Mouse (Mus musculus): ENCODE data around the gene Morn4. TPM values are rescaled to one million over a fixed set of nuclear protein-coding genes. Genes with fewer than 3 reads are reported as not detected.

Morn4 gene
- polyA plus RNA-seq, 1 experiment from 2014 or later: 42.8 TPM

DNA sequence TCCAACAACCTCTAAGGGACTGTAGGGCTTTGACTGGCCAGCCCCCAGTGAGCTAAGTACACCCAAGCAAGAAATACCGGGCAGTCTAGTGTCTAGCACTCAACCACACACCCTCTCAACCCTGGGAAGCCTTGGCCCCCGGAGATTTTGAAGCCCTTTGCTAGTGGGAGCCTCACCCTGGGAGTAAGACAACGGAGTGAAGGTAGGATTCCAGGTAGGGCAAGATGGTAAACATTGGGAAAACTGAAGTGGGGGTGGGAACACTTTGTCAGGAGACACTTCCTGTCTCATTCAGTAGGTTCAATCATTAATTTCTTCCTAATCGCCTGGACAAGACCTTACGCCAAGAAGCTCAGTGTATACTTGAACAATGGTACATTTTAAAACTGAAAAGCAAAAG lies 40.9 kb upstream of the Morn4 start:
- H3K9ac ChIP-seq (replicated peaks; ENCODE audit: low read length): no peak overlapping the region
- H3K4me2 ChIP-seq (ENCODE audit: low read depth, low read length): no peak overlapping the region
- H3K9me3 ChIP-seq (replicated peaks; ENCODE audit: control insufficient read depth, low read length): no peaks in the 10 kb centered on the region
- no peak overlapping the region for H3K27ac ChIP-seq (replicated peaks; ENCODE audit: low read depth, low read length)
- no peak overlapping the region for H3K4me3 ChIP-seq (ENCODE audit: low read depth, low read length)
- 85% methylated on average over 5 of the region's 5 CpGs for WGBS
- ATAC-seq (replicated peaks; ENCODE audit: insufficient number of reproducible peaks, low FRiP score, low TSS enrichment, low read depth) (no peak), DNase-seq (ENCODE audit: low spot score) (no peak)
- no peaks in the 10 kb centered on the region for H3K27me3 ChIP-seq (ENCODE audit: control insufficient read depth, insufficient read depth, low read length)
- H3K36me3 ChIP-seq (replicated peaks; ENCODE audit: control insufficient read depth, insufficient read depth, low read depth, low read length): peaks cover 3% of the 10 kb centered on the region
- H3K4me1 ChIP-seq (ENCODE audit: control insufficient read depth, insufficient read depth, low read length): peaks cover 4% of the 10 kb centered on the region

- H3K4me2 ChIP-seq (ENCODE audit: low read depth, low read length): no peak overlapping the region
- ATAC-seq (replicated peaks; ENCODE audit: insufficient number of reproducible peaks, low FRiP score, low TSS enrichment, low read depth): no peak
- H3K4me3 ChIP-seq (ENCODE audit: low read depth, low read length): no peak overlapping the region
- WGBS: 83% methylated on average over 6 of the region's 6 CpGs
- no peaks in the 10 kb centered on the region for H3K27me3 ChIP-seq (ENCODE audit: control insufficient read depth, insufficient read depth, low read length)
- no peaks in the 10 kb centered on the region for H3K9me3 ChIP-seq (replicated peaks; ENCODE audit: control insufficient read depth, low read length)
- no peak overlapping the region for H3K27ac ChIP-seq (replicated peaks; ENCODE audit: low read depth, low read length)
- peaks cover 4% of the 10 kb centered on the region for H3K4me1 ChIP-seq (ENCODE audit: control insufficient read depth, insufficient read depth, low read length)
- DNase-seq (ENCODE audit: low spot score): no peak
- peaks cover 7% of the 10 kb centered on the region for H3K36me3 ChIP-seq (replicated peaks; ENCODE audit: control insufficient read depth, insufficient read depth, low read depth, low read length)
- H3K9ac ChIP-seq (replicated peaks; ENCODE audit: low read length): no peak overlapping the region
Observed at GRCm38 (mm10) chr19:42126219-42126605, 40.1 kb upstream of the Morn4 start.

- H3K4me3 ChIP-seq (ENCODE audit: low read depth, low read length): no peak overlapping the region
- H3K27me3 ChIP-seq (ENCODE audit: control insufficient read depth, insufficient read depth, low read length): no peaks in the 10 kb centered on the region
- WGBS: 89% methylated on average over 11 of the region's 11 CpGs
- H3K4me2 ChIP-seq (ENCODE audit: low read depth, low read length): no peak overlapping the region
- ATAC-seq (replicated peaks; ENCODE audit: insufficient number of reproducible peaks, low FRiP score, low TSS enrichment, low read depth) (no peak), DNase-seq (ENCODE audit: low spot score) (no peak)
- H3K9ac ChIP-seq (replicated peaks; ENCODE audit: low read length): no peak overlapping the region
- no peaks in the 10 kb centered on the region for H3K9me3 ChIP-seq (replicated peaks; ENCODE audit: control insufficient read depth, low read length)
- no peak overlapping the region for H3K27ac ChIP-seq (replicated peaks; ENCODE audit: low read depth, low read length)
- peaks cover 7% of the 10 kb centered on the region for H3K36me3 ChIP-seq (replicated peaks; ENCODE audit: control insufficient read depth, insufficient read depth, low read depth, low read length)
- peaks cover 4% of the 10 kb centered on the region for H3K4me1 ChIP-seq (ENCODE audit: control insufficient read depth, insufficient read depth, low read length)
Observed at GRCm38 (mm10) chr19:42125501-42126218, 39.5 kb upstream of the Morn4 start.

DNA sequence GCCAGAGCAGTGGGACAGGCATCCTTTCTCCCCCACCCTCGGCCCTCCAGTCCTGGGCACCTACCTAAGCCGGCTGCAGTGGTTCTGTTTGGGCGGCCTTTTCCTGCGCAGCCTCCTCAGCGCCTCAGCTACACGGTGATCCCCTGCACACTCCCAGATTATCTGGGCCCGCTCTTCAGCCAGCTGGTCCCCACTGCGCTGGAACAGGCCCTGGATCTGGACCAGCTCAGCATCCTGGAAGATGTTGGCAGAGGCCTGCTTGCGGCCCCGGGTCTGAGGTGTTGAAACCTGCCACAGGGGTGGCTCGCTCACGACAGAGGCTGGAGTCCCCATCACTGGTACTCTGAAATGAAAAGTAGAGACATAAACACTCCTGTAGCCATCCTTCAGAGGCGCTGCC lies 38.5 kb upstream of the Morn4 start:
- no peak for ATAC-seq (replicated peaks; ENCODE audit: insufficient number of reproducible peaks, low FRiP score, low TSS enrichment, low read depth)
- no peaks in the 10 kb centered on the region for H3K9me3 ChIP-seq (replicated peaks; ENCODE audit: control insufficient read depth, low read length)
- no peak overlapping the region for H3K27ac ChIP-seq (replicated peaks; ENCODE audit: low read depth, low read length)
- H3K36me3 ChIP-seq (replicated peaks; ENCODE audit: control insufficient read depth, insufficient read depth, low read depth, low read length): peaks cover 7% of the 10 kb centered on the region
- no peak for DNase-seq (ENCODE audit: low spot score)
- H3K27me3 ChIP-seq (ENCODE audit: control insufficient read depth, insufficient read depth, low read length): no peaks in the 10 kb centered on the region
- no peak overlapping the region for H3K4me2 ChIP-seq (ENCODE audit: low read depth, low read length)
- H3K4me1 ChIP-seq (ENCODE audit: control insufficient read depth, insufficient read depth, low read length): peaks cover 3% of the 10 kb centered on the region
- no peak overlapping the region for H3K4me3 ChIP-seq (ENCODE audit: low read depth, low read length)
- no peak overlapping the region for H3K9ac ChIP-seq (replicated peaks; ENCODE audit: low read length)
- 89% methylated on average over 13 of the region's 13 CpGs for WGBS

DNA sequence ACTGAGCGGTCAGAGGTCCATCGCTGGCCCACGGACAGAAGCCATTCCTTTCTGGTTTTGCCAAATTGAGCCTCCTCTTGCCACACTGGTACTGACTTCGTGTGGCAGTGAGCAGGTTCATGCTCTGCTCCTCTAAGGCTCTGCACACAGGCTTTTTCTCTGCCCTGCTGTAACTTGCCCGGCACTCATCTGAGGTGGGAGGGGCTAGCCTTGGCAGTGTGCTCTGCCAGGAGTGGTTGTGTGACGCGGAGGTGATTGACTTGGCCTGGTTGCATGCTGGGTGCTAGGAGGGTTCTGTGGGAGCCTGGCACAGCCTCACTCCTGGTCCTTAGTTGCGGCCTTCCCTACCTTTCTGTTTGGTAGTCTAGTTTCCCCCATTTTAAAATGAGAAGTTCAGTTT lies 34.3 kb upstream of the Morn4 start:
- Histone ChIP-seq H3K9ac (replicated peaks; ENCODE audit: low read length) (no peak overlapping the region), H3K27me3 (ENCODE audit: control insufficient read depth, insufficient read depth, low read length) (no peaks in the 10 kb centered on the region), H3K9me3 (replicated peaks; ENCODE audit: control insufficient read depth, low read length) (no peaks in the 10 kb centered on the region), H3K4me1 (ENCODE audit: control insufficient read depth, insufficient read depth, low read length) (no peaks in the 10 kb centered on the region), H3K4me3 (ENCODE audit: low read depth, low read length) (no peak overlapping the region), H3K36me3 (replicated peaks; ENCODE audit: control insufficient read depth, insufficient read depth, low read depth, low read length) (peaks cover 9% of the 10 kb centered on the region), H3K4me2 (ENCODE audit: low read depth, low read length) (no peak overlapping the region), H3K27ac (replicated peaks; ENCODE audit: low read depth, low read length) (no peak overlapping the region)
- 91% methylated on average over 8 of the region's 8 CpGs for WGBS
- no peak for DNase-seq (ENCODE audit: low spot score)
- ATAC-seq (replicated peaks; ENCODE audit: insufficient number of reproducible peaks, low FRiP score, low TSS enrichment, low read depth): no peak

- no peaks in the 10 kb centered on the region for H3K27me3 ChIP-seq (ENCODE audit: control insufficient read depth, insufficient read depth, low read length)
- H3K4me1 ChIP-seq (ENCODE audit: control insufficient read depth, insufficient read depth, low read length): no peaks in the 10 kb centered on the region
- DNase-seq (ENCODE audit: low spot score) (no peak), ATAC-seq (replicated peaks; ENCODE audit: insufficient number of reproducible peaks, low FRiP score, low TSS enrichment, low read depth) (no peak)
- H3K9me3 ChIP-seq (replicated peaks; ENCODE audit: control insufficient read depth, low read length): no peaks in the 10 kb centered on the region
- H3K36me3 ChIP-seq (replicated peaks; ENCODE audit: control insufficient read depth, insufficient read depth, low read depth, low read length): peaks cover 9% of the 10 kb centered on the region
- 88% methylated on average over 5 of the region's 5 CpGs for WGBS
- no peak overlapping the region for H3K9ac ChIP-seq (replicated peaks; ENCODE audit: low read length)
- no peak overlapping the region for H3K4me2 ChIP-seq (ENCODE audit: low read depth, low read length)
- H3K27ac ChIP-seq (replicated peaks; ENCODE audit: low read depth, low read length): no peak overlapping the region
- no peak overlapping the region for H3K4me3 ChIP-seq (ENCODE audit: low read depth, low read length)
Observed at GRCm38 (mm10) chr19:42118596-42118995, 32.4 kb upstream of the Morn4 start.

- Histone ChIP-seq H3K9me3 (replicated peaks; ENCODE audit: control insufficient read depth, low read length) (no peaks in the 10 kb centered on the region), H3K4me3 (ENCODE audit: low read depth, low read length) (no peak overlapping the region), H3K9ac (replicated peaks; ENCODE audit: low read length) (no peak overlapping the region), H3K4me2 (ENCODE audit: low read depth, low read length) (no peak overlapping the region), H3K36me3 (replicated peaks; ENCODE audit: control insufficient read depth, insufficient read depth, low read depth, low read length) (peaks cover 9% of the 10 kb centered on the region), H3K27me3 (ENCODE audit: control insufficient read depth, insufficient read depth, low read length) (no peaks in the 10 kb centered on the region), H3K27ac (replicated peaks; ENCODE audit: low read depth, low read length) (no peak overlapping the region), H3K4me1 (ENCODE audit: control insufficient read depth, insufficient read depth, low read length) (no peaks in the 10 kb centered on the region)
- WGBS: 92% methylated on average over 9 of the region's 9 CpGs
- no peak for DNase-seq (ENCODE audit: low spot score)
- ATAC-seq (replicated peaks; ENCODE audit: insufficient number of reproducible peaks, low FRiP score, low TSS enrichment, low read depth): no peak
Observed at GRCm38 (mm10) chr19:42118142-42118541, 32.0 kb upstream of the Morn4 start.

GRCm38 (mm10) chr19:42115783-42116335 lies 29.7 kb upstream of the Morn4 start:
- WGBS: 87% methylated on average over 4 of the region's 4 CpGs

More at GRCm38 (mm10) chr19:42115783-42116335, 29.7 kb upstream of the Morn4 start:
- no peak overlapping the region for H3K27ac ChIP-seq (replicated peaks; ENCODE audit: low read depth, low read length)
- no peak for ATAC-seq (replicated peaks; ENCODE audit: insufficient number of reproducible peaks, low FRiP score, low TSS enrichment, low read depth)
- no peak overlapping the region for H3K4me3 ChIP-seq (ENCODE audit: low read depth, low read length)
- no peak overlapping the region for H3K4me2 ChIP-seq (ENCODE audit: low read depth, low read length)
- no peaks in the 10 kb centered on the region for H3K27me3 ChIP-seq (ENCODE audit: control insufficient read depth, insufficient read depth, low read length)
- peaks cover 2% of the 10 kb centered on the region for H3K36me3 ChIP-seq (replicated peaks; ENCODE audit: control insufficient read depth, insufficient read depth, low read depth, low read length)
- no peak overlapping the region for H3K9ac ChIP-seq (replicated peaks; ENCODE audit: low read length)
- DNase-seq (ENCODE audit: low spot score): no peak
- H3K4me1 ChIP-seq (ENCODE audit: control insufficient read depth, insufficient read depth, low read length): no peaks in the 10 kb centered on the region
- H3K9me3 ChIP-seq (replicated peaks; ENCODE audit: control insufficient read depth, low read length): no peaks in the 10 kb centered on the region
